Mouse (Mus musculus) midbrain, postnatal 0 days (tissue): ENCODE results near the gene Hfe2. TPM values are rescaled to one million over a fixed set of nuclear protein-coding genes. Genes with fewer than 3 reads are reported as not detected.

Experiments used
- ATAC-seq: fragments of 200-750 bp; cut with Nextera tagmentation; 2 replicates; pipeline ENCODE4 v1.8.0; 2017; ENCODE audit warnings: moderate number of reproducible peaks, mild to moderate bottlenecking, moderate TSS enrichment, moderate library complexity; ENCODE audit not compliant: low FRiP score
- DNase-seq: peaks from one replicate; pipeline ENCODE4 v3.0.0-alpha.2; 2015; ENCODE audit warnings: low spot score
- H3K27ac ChIP-seq: fragments of 300-500 bp; sonication (generic); 2 replicates; pipeline ENCODE4 v1.5.1; 2014; ENCODE audit warnings: low read depth, mild to moderate bottlenecking, low read length, mixed read lengths
- H3K27me3 ChIP-seq: fragments of 300-500 bp; sonication (generic); 2 replicates; pipeline ENCODE4 v1.6.1; 2014; ENCODE audit warnings: low read length, control low read depth, mixed read lengths; ENCODE audit not compliant: insufficient read depth
- H3K36me3 ChIP-seq: fragments of 300-500 bp; sonication (generic); 2 replicates; pipeline ENCODE4 v1.6.1; 2014; ENCODE audit warnings: low read length, control low read depth, mixed read lengths; ENCODE audit not compliant: insufficient read depth
- H3K4me1 ChIP-seq: fragments of 300-500 bp; sonication (generic); 2 replicates; pipeline ENCODE4 v1.6.1; 2014; ENCODE audit warnings: mild to moderate bottlenecking, control low read depth, antibody characterized with exemption, low read length, mixed read lengths; ENCODE audit not compliant: insufficient read depth
- H3K4me2 ChIP-seq: fragments of 300-500 bp; sonication (generic); 2 replicates; pipeline ENCODE4 v1.6.1; 2014; ENCODE audit warnings: low read depth, mild to moderate bottlenecking, low read length, mixed read lengths; ENCODE audit not compliant: poor library complexity, severe bottlenecking
- H3K4me3 ChIP-seq: fragments of 300-500 bp; sonication (generic); 2 replicates; pipeline ENCODE4 v1.5.1; 2014; ENCODE audit warnings: low read depth, mild to moderate bottlenecking, low read length, moderate library complexity
- H3K9ac ChIP-seq: fragments of 300-500 bp; sonication (generic); replicated peaks from 2 replicates; pipeline ENCODE4 v1.6.1; 2014; ENCODE audit warnings: mild to moderate bottlenecking, low read length, moderate library complexity, mixed read lengths; ENCODE audit not compliant: poor library complexity, severe bottlenecking
- H3K9me3 ChIP-seq: fragments of 300-500 bp; sonication (generic); 2 replicates; pipeline ENCODE4 v1.6.1; 2016; ENCODE audit warnings: low read length, control low read depth
- CTCF ChIP-seq: IDR thresholded peaks from 2 replicates; pipeline ENCODE4 v1.5.1; 2016; ENCODE audit warnings: antibody characterized with exemption, mild to moderate bottlenecking
- WGBS: fragments of 180-500 bp; shearing (Covaris S2); extraction: QIAGEN DNeasy Blood & Tissue Kit; methylation state at CpG from one replicate; pipeline ENCODE4 v1.1.7; 2014; 5-methylcytosine and 5-hydroxymethylcytosine counted together
- polyA plus RNA-seq: library from polyadenylated mRNA; unstranded; fragments of >200 nt; fragmentation: Nextera tagmentation; extraction: Ambion mirVana; gene quantifications from 2 replicates; pipeline ENCODE4 v1.2.1, GENCODE M21; 2015
- total RNA-seq: library from RNA; depleted of rRNA; stranded (reverse); fragments of >200 nt; gene quantifications from 2 replicates; pipeline ENCODE4 v1.2.3, GENCODE M21; 2014; rRNA removed

The Hfe2 gene
- total and polyA plus RNA-seq, 2 experiments from 2014 or later, result 2.0 TPM

GRCm38 (mm10) chr3:96576005-96576658 is 51.2 kb downstream of the Hfe2 start:
- no peak overlapping the region for H3K4me3 ChIP-seq
- no peak overlapping the region for H3K9ac ChIP-seq

DNA sequence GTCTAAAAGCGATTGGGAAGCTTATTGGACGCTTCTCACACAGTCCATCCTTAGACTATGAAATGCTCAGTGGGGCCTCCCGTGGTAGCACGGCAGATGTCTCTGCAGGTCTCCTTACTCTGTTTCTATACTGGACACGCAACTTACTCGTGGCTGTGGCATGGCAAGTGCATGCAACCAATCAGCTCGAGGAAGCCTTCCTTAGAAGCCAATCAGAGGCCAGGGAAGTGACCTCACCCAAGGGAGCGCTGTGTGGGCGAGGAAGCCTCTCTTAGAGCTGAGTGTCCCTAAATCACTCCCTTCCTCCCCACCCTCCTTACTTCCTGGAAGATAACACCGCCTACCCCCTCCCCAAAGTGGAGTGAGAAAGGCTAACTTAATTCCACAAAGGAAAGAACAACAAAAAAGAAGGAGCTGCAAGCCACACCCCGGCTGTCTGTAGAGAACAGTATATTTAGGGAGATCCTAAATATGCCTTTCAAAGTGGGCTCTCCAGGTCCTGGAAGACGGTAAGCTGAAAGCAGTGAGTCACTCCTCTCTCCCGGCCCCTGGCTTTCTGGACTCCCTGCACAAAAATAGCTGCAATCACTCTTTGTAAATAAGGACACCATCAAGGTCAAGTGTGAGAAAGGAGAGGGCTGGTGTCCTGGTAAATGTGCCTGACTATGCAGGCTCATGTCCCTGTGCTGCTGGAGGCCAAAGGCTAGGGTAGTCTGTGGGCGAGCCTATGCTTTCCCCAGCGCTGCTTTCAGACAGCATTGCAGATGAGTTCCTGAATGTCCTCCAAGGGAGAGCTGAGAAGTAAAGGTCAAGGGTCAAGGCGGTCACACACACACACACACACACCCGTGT is 51.9 kb downstream of the Hfe2 start, which contains the start of gene Gm16253:
Gene Gm16253 (plus strand): TSS at position 295 of the 852 bp plus-strand sequence.
- Histone ChIP-seq H3K9ac (no peak within 1 kb of the TSS), H3K27ac (peak within 1 kb of the TSS; percentile 74), H3K9me3 (no peaks in the 10 kb centered on the region), H3K4me1 (0 out of 2 replicates have a peak, but pooled peaks cover 3% of the 10 kb centered on the region), H3K36me3 (no peaks in the 10 kb centered on the region), H3K4me2 (peak within 1 kb of the TSS; percentile 28), H3K27me3 (no peaks in the 10 kb centered on the region), H3K4me3 (no peak within 1 kb of the TSS)
- ATAC-seq, result peak; percentile 88
- peak; percentile 40; the same call in 1 of the 2 replicates for TF ChIP-seq CTCF
- peak; percentile 94 for DNase-seq
- 30% methylated on average over 17 of the region's 17 CpGs for WGBS

More at GRCm38 (mm10) chr3:96576005-96576658, 51.2 kb downstream of the Hfe2 start:
- ATAC-seq, result no peak
- Histone ChIP-seq H3K36me3 (no peaks in the 10 kb centered on the region), H3K9me3 (no peaks in the 10 kb centered on the region), H3K27me3 (no peaks in the 10 kb centered on the region), H3K4me2 (peak overlapping the region; percentile 28; the same call in 1 of the 2 replicates), H3K4me1 (0 out of 2 replicates have a peak, but pooled peaks cover 3% of the 10 kb centered on the region), H3K27ac (peak overlapping the region; percentile 74)
- TF ChIP-seq CTCF, result no peak
- 65% methylated on average over 14 of the region's 14 CpGs for WGBS
- no peak for DNase-seq

- TF ChIP-seq CTCF, result no peak
- H3K9me3 ChIP-seq, result no peaks in the 10 kb centered on the region
- no peak overlapping the region for H3K4me3 ChIP-seq
- 78% methylated on average over 4 of the region's 4 CpGs for WGBS
- peak overlapping the region; percentile 74 for H3K27ac ChIP-seq
- H3K4me2 ChIP-seq, result no peak overlapping the region
- no peaks in the 10 kb centered on the region for H3K27me3 ChIP-seq
- no peak overlapping the region for H3K9ac ChIP-seq
- H3K36me3 ChIP-seq, result no peaks in the 10 kb centered on the region
- 0 out of 2 replicates have a peak, but pooled peaks cover 3% of the 10 kb centered on the region for H3K4me1 ChIP-seq
- ATAC-seq (no peak), DNase-seq (no peak)
These were observed 52.6 kb downstream of the Hfe2 start for GRCm38 (mm10) chr3:96577566-96577965.

Other genes starting within 250 kb of the Hfe2 start
- gene Fcgr1, start 231.2 kb upstream of the Hfe2 start, total RNA-seq, result 0.60 and 1.3 TPM in 2 replicates
- gene Fcgr1, start 231.2 kb upstream of the Hfe2 start, polyA plus RNA-seq, result 1.5 TPM in 2 replicates
- gene BC107364, start 72.9 kb upstream of the Hfe2 start, total RNA-seq, result not detected in 2 replicates
- gene BC107364, start 72.9 kb upstream of the Hfe2 start, polyA plus RNA-seq, result not detected in 2 replicates
- gene Txnip, start 32.8 kb downstream of the Hfe2 start, total RNA-seq, result 145 and 222 TPM in 2 replicates
- gene Txnip, start 32.8 kb downstream of the Hfe2 start, polyA plus RNA-seq, result 108 and 116 TPM in 2 replicates
- gene Gm16253, start 51.8 kb downstream of the Hfe2 start, total RNA-seq, result not detected in 2 replicates
- 0.52 TPM in 1 of 2 replicates, not detected in the other for gene Gm16253, start 51.8 kb downstream of the Hfe2 start, polyA plus RNA-seq
- 13.2 and 16.2 TPM in 2 replicates for gene Polr3gl, start 69.0 kb downstream of the Hfe2 start, total RNA-seq
- gene Polr3gl, start 69.0 kb downstream of the Hfe2 start, polyA plus RNA-seq, result 29.4 and 32.0 TPM in 2 replicates
- 21.5 and 32.7 TPM in 2 replicates for gene Ankrd34a, start 71.5 kb downstream of the Hfe2 start, total RNA-seq
- 16.3 and 21.0 TPM in 2 replicates for gene Ankrd34a, start 71.5 kb downstream of the Hfe2 start, polyA plus RNA-seq
- 38.0 and 52.9 TPM in 2 replicates for gene Lix1l, start 76.0 kb downstream of the Hfe2 start, total RNA-seq
- gene Lix1l, start 76.0 kb downstream of the Hfe2 start, polyA plus RNA-seq, result 3.2 TPM in 2 replicates
- 23.8 and 25.0 TPM in 2 replicates for gene Rbm8a, start 104.8 kb downstream of the Hfe2 start, total RNA-seq
- gene Rbm8a, start 104.8 kb downstream of the Hfe2 start, polyA plus RNA-seq, result 115 and 118 TPM in 2 replicates
- 39.8 and 52.3 TPM in 2 replicates for gene Pex11b, start 110.2 kb downstream of the Hfe2 start, total RNA-seq
- gene Pex11b, start 110.2 kb downstream of the Hfe2 start, polyA plus RNA-seq, result 75.9 and 80.4 TPM in 2 replicates
- gene Gm42957, start 110.3 kb downstream of the Hfe2 start, total RNA-seq, result 0.44 and 1.4 TPM in 2 replicates
- 0.05 and 0.06 TPM in 2 replicates for gene Gm42957, start 110.3 kb downstream of the Hfe2 start, polyA plus RNA-seq
- gene Itga10, start 120.4 kb downstream of the Hfe2 start, total RNA-seq, result 3.0 and 3.3 TPM in 2 replicates
- gene Itga10, start 120.4 kb downstream of the Hfe2 start, polyA plus RNA-seq, result 0.83 and 1.0 TPM in 2 replicates
- 4.9 and 8.5 TPM in 2 replicates for gene Ankrd35, start 145.0 kb downstream of the Hfe2 start, total RNA-seq
- gene Ankrd35, start 145.0 kb downstream of the Hfe2 start, polyA plus RNA-seq, result 3.7 and 4.3 TPM in 2 replicates
- gene Pias3, start 171.2 kb downstream of the Hfe2 start, total RNA-seq, result 33.1 and 46.0 TPM in 2 replicates
- gene Pias3, start 171.2 kb downstream of the Hfe2 start, polyA plus RNA-seq, result 44.2 and 49.7 TPM in 2 replicates
- gene Nudt17, start 183.4 kb downstream of the Hfe2 start, total RNA-seq, result 6.5 and 11.9 TPM in 2 replicates
- 18.5 and 20.6 TPM in 2 replicates for gene Nudt17, start 183.4 kb downstream of the Hfe2 start, polyA plus RNA-seq
- gene Polr3c, start 202.5 kb downstream of the Hfe2 start, total RNA-seq, result 12.6 and 14.7 TPM in 2 replicates
- gene Polr3c, start 202.5 kb downstream of the Hfe2 start, polyA plus RNA-seq, result 26.4 and 30.7 TPM in 2 replicates
- gene Rnf115, start 202.5 kb downstream of the Hfe2 start, total RNA-seq, result 59.6 and 63.4 TPM in 2 replicates
- 71.8 and 76.5 TPM in 2 replicates for gene Rnf115, start 202.5 kb downstream of the Hfe2 start, polyA plus RNA-seq